Mouse (Mus musculus) midbrain, embryonic 11.5 days (tissue): ENCODE measurements around the gene Shmt1. TPM values are rescaled to one million over a fixed set of nuclear protein-coding genes. Genes with fewer than 3 reads are reported as not detected.

ENCODE experiments used
- ATAC-seq: fragments of 200-750 bp; cut with Nextera tagmentation; 2 replicates; pipeline ENCODE4 v1.8.0; 2017; ENCODE audit warnings: moderate TSS enrichment, moderate library complexity; ENCODE audit not compliant: low FRiP score
- DNase-seq: peaks from one replicate; pipeline ENCODE4 v3.0.0; 2015; ENCODE audit warnings: low spot score; ENCODE audit errors: missing footprints
- H3K27ac ChIP-seq: fragments of 300-500 bp; sonication (generic); 2 replicates; pipeline ENCODE4 v1.5.1; 2014; ENCODE audit warnings: low read depth, low read length
- H3K27me3 ChIP-seq: fragments of 300-500 bp; sonication (generic); 2 replicates; pipeline ENCODE4 v1.6.1; 2014; ENCODE audit warnings: mild to moderate bottlenecking, low read length, moderate library complexity, mixed read lengths; ENCODE audit not compliant: control insufficient read depth, insufficient read depth
- H3K36me3 ChIP-seq: fragments of 300-500 bp; sonication (generic); 2 replicates; pipeline ENCODE4 v1.6.1; 2014; ENCODE audit warnings: mild to moderate bottlenecking, low read length, moderate library complexity, mixed read lengths; ENCODE audit not compliant: control insufficient read depth, insufficient read depth
- H3K4me1 ChIP-seq: fragments of 300-500 bp; sonication (generic); 2 replicates; pipeline ENCODE4 v1.6.1; 2014; ENCODE audit warnings: low read length; ENCODE audit not compliant: control insufficient read depth, insufficient read depth
- H3K4me2 ChIP-seq: fragments of 300-500 bp; sonication (generic); 2 replicates; pipeline ENCODE4 v1.6.1; 2014; ENCODE audit warnings: mild to moderate bottlenecking, moderate library complexity
- H3K4me3 ChIP-seq: fragments of 300-500 bp; sonication (generic); 2 replicates; pipeline ENCODE4 v1.5.1; 2014; ENCODE audit warnings: low read depth, low read length
- H3K9ac ChIP-seq: fragments of 300-500 bp; sonication (generic); 2 replicates; pipeline ENCODE4 v1.6.1; 2014; ENCODE audit warnings: low read length
- H3K9me3 ChIP-seq: fragments of 300-500 bp; sonication (generic); 2 replicates; pipeline ENCODE4 v1.6.1; 2016; ENCODE audit warnings: low read length; ENCODE audit not compliant: control insufficient read depth
- WGBS: fragments of 180-500 bp; shearing (Covaris S2); extraction: QIAGEN DNeasy Blood & Tissue Kit; methylation state at CpG from one replicate; pipeline ENCODE4 v1.1.7; 2014; 5-methylcytosine and 5-hydroxymethylcytosine counted together
- polyA plus RNA-seq: library from polyadenylated mRNA; unstranded; fragments of >200 nt; fragmentation: Nextera tagmentation; extraction: Ambion mirVana; gene quantifications from 2 replicates; pipeline ENCODE4 v1.2.1, GENCODE M21; 2014

Shmt1 gene
- polyA plus RNA-seq, 1 experiment from 2014 or later: 46.2 TPM

DNA sequence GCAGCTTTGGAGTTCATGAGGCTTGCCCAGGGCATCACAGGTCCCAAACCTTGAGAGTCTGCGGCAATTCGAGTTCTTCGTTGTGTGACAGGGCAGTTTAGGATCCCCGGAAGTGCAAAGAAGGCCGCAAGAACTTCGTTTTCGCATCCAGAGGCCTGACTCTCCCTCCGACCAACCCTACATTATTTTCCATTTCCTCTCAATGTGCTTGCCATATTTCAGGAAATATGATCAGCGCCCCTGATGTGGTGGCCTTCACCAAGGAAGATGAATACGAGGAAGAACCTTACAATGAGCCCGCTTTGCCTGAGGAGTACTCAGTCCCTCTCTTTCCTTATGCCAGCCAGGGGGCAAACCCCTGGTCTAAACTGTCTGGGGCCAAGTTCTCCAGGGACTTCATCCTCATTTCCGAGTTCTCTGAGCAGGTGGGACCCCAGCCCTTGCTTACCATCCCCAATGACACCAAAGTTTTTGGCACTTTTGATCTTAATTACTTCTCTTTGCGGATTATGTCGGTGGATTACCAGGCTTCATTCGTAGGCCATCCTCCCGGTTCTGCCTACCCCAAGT is 33.6 kb downstream of the Shmt1 start:
- 28% methylated on average over 16 of the region's 16 CpGs for WGBS
- peaks cover 59% of the 10 kb centered on the region for H3K4me1 ChIP-seq

DNA sequence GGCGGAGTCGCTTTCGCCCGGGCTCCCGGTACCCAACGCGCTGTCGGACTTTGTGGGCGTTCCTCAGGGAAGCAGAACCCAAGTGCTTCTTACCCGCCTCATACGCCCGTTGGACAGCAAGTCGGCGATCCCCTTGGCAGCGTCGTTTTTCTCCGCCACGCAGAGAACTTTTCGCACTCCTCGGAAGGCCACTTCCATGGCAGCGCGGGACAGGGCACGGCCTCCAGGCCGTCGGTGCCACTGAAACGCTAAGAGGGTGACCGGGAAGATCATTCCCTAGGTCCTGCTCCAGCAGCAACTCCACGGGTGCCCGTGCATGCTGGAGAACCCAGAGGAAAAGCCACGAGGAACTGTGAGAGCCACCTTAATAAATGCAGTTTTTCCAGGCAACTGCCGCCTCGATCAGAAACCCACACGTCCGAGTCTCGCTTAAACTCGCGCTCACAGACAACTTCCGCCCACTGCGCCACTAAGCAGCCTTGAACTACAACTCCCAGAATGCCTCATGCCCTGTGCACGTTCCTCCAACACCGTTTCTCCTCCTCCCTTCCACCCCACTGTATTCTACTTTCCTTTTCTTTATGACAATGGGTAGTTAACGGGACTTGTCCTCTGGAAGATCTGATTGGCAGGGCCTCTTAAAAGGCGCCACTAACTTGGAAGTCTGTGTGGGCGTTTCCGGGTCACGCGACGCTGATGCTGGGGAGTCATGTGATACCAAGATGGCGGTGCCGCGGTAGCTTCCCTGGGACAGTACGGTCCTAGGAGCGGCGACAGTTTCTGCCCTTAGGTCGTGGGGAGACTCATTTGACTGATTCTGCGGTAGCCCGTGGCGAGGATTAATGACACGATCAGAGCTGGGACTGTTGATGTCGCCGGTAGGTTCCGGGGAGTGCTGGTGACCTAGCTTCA is 34.4 kb downstream of the Shmt1 start, which contains the start of the genes Top3a and Smcr8:
Gene Top3a (minus strand): TSS at position 537 of the 912 bp plus-strand sequence.
Gene Smcr8 (plus strand): TSS at position 696 of the 912 bp plus-strand sequence.
- ATAC-seq (peak; percentile 98), DNase-seq (peak; percentile 98)
- H3K36me3 ChIP-seq: no peaks in the 10 kb centered on the region
- H3K27ac ChIP-seq: peak within 1 kb of the TSS; percentile 59
- peaks cover 55% of the 10 kb centered on the region for H3K4me1 ChIP-seq
- H3K9ac ChIP-seq: peak within 1 kb of the TSS; percentile 83
- WGBS: under 1% methylated on average over 62 of the region's 62 CpGs
- no peaks in the 10 kb centered on the region for H3K9me3 ChIP-seq
- H3K4me2 ChIP-seq: peak within 1 kb of the TSS; percentile 79
- H3K27me3 ChIP-seq: no peaks in the 10 kb centered on the region
- H3K4me3 ChIP-seq: peak within 1 kb of the TSS; percentile 79

More for the DNA sequence above, 33.6 kb downstream of the Shmt1 start:
- Histone ChIP-seq H3K27ac (no peak overlapping the region; the same call in 1 of the 2 replicates), H3K9me3 (no peaks in the 10 kb centered on the region), H3K9ac (peak overlapping the region; percentile 83), H3K27me3 (no peaks in the 10 kb centered on the region), H3K4me2 (peak overlapping the region; percentile 79), H3K36me3 (peaks cover 3% of the 10 kb centered on the region; the same call in 1 of the 2 replicates), H3K4me3 (peak overlapping the region; percentile 79)
- DNase-seq (no peak), ATAC-seq (no peak)

DNA sequence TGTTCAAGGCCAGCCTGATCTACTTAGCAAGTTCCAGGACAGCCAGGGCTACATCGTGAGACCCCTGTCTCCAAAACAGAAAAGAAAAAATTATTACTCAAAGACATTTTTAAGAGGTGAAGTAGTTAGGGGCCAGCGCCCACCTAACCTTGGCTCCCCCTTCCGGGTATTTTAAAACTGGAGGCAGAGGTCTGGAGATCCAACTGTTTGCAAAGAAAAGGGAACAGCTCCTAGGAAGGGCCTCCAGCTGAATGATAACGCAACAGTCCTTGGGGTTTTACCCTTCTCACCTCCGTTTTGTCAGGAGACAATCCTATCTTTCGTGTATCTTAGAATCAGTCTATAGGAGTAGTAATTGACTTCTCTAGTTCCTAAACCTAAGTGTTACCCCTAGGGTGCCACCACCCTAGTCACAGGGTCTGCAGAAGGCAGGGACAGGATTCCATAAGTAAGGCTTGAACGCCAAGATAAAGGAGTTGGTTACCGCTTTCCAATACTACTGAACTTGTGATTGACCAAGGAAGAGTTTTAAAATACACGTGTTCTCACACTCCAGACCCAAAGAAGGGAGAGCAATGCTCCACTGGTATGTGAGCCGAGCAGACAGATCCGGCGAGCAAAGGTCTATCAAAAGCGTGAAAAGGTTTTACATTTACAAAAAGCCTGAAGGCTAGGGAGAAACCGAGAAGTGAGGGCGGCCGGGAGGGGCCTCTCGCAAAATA is 35.2 kb downstream of the Shmt1 start:
- ATAC-seq (no peak), DNase-seq (peak; percentile 85)
- Histone ChIP-seq H3K27me3 (no peaks in the 10 kb centered on the region), H3K27ac (no peak overlapping the region), H3K36me3 (no peaks in the 10 kb centered on the region), H3K4me2 (peak overlapping the region; percentile 79), H3K4me1 (peaks cover 48% of the 10 kb centered on the region), H3K4me3 (peak overlapping the region; percentile 79), H3K9ac (peak overlapping the region; percentile 83), H3K9me3 (no peaks in the 10 kb centered on the region)
- 6% methylated on average over 17 of the region's 17 CpGs for WGBS

DNA sequence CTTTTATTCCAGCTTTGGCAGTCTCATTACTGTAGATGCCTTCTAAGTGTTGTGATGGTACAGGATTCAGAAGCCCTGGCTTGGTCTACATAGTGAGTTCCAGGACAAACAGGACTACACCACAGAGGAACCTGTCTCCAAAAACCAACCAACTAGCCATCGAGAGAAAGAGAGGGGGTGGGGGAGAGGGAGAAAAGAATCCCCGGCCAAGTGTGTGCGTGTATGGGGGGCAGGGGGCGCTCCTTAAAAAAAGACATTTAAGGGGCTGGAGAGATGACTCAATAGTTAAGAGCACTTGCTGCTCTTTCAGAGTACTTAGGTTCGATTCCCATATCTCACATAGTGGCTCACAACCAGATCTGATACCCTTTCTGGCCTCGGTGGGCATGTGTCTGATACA is 35.9 kb downstream of the Shmt1 start:
- H3K9ac ChIP-seq: peak overlapping the region; percentile 21; the same call in 1 of the 2 replicates
- no peaks in the 10 kb centered on the region for H3K27me3 ChIP-seq
- H3K4me1 ChIP-seq: peaks cover 41% of the 10 kb centered on the region
- H3K9me3 ChIP-seq: no peaks in the 10 kb centered on the region
- WGBS: 60% methylated on average over 6 of the region's 6 CpGs
- peak overlapping the region; percentile 79 for H3K4me2 ChIP-seq
- H3K27ac ChIP-seq: no peak overlapping the region
- DNase-seq (no peak), ATAC-seq (no peak)
- no peaks in the 10 kb centered on the region for H3K36me3 ChIP-seq
- H3K4me3 ChIP-seq: peak overlapping the region; percentile 79; the same call in 1 of the 2 replicates

DNA sequence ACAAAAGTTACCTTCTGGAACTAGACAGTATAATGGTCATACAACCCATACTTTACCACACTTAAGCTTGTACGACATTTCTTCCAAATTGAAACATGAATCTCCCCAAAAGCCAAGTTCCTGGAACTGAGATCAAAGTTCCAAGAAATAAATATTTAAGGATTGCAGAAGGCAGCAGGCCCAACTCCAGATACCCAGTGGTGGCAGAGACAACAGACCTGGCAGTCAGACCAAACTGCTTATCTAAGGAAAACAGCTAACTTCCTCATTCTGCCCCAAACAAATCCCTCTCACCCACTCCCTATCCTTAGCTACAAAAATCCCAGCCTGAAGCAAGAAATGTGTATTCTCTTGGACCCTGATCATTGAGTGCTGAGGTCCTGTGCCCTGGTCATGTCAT is 36.7 kb downstream of the Shmt1 start:
- 82% methylated on average over 1 of the region's 1 CpGs for WGBS
- H3K4me3 ChIP-seq: no peak overlapping the region
- no peaks in the 10 kb centered on the region for H3K9me3 ChIP-seq
- H3K4me2 ChIP-seq: no peak overlapping the region
- DNase-seq (no peak), ATAC-seq (no peak)
- peaks cover 34% of the 10 kb centered on the region for H3K4me1 ChIP-seq
- H3K27ac ChIP-seq: no peak overlapping the region
- H3K9ac ChIP-seq: no peak overlapping the region; the same call in 1 of the 2 replicates
- H3K27me3 ChIP-seq: no peaks in the 10 kb centered on the region
- no peaks in the 10 kb centered on the region for H3K36me3 ChIP-seq

DNA sequence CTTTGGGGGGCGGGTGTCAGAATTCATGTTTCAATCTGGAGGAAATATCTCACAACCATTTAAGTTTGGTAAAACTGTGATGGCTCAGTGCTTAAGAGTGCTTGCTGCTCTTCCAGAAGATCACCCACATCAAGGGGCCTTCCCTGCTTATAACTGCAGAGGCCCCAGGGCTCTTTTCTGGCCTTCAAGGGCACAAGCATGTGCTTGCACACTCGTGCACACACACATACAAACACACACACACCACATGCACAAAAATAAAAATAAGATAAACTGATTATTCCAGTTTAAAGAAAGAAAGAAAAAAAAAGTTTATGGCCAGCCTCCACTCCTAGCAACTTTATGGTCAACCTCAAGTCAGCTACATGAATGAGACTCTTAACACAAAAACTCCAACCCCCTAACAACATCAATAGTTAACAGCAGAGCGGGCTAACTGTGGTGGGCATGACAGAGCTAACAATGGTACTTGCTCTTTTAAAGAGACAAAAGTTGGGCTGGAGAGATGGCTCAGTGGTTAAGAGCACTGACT is 37.3 kb downstream of the Shmt1 start:
- Histone ChIP-seq H3K9me3 (no peaks in the 10 kb centered on the region), H3K27me3 (no peaks in the 10 kb centered on the region), H3K36me3 (no peaks in the 10 kb centered on the region), H3K4me3 (no peak overlapping the region), H3K9ac (no peak overlapping the region), H3K27ac (no peak overlapping the region), H3K4me1 (peaks cover 29% of the 10 kb centered on the region), H3K4me2 (no peak overlapping the region)
- DNase-seq (no peak), ATAC-seq (no peak)
- 90% methylated on average over 3 of the region's 3 CpGs for WGBS

GRCm38 (mm10) chr11:60772161-60772560 is 39.4 kb downstream of the Shmt1 start:
- Histone ChIP-seq H3K27me3 (no peaks in the 10 kb centered on the region), H3K27ac (no peak overlapping the region), H3K4me1 (peaks cover 16% of the 10 kb centered on the region), H3K4me3 (no peak overlapping the region), H3K4me2 (no peak overlapping the region), H3K36me3 (no peaks in the 10 kb centered on the region), H3K9ac (no peak overlapping the region), H3K9me3 (no peaks in the 10 kb centered on the region)
- ATAC-seq (no peak), DNase-seq (no peak)
- WGBS: 84% methylated on average over 4 of the region's 4 CpGs

DNA sequence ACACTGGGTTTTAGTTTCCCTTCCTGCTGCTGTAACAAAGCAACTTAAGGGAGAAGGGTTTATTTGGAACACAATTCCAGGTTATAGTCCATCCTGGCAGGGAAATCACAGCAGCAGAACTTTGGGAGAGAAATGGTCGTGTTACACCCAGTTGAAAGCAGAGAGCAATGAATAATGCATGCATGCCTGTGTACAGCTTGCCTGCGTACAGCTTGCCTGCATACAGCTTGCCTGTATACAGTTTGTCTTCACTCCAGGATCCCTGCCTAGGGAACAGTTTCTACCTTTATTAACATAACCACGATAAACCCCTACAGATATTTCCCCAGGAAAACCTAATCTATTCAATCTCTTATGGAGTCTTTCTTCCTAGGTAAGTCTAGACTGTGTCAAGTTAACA is 40.7 kb downstream of the Shmt1 start:
- no peak overlapping the region for H3K4me2 ChIP-seq
- WGBS: 79% methylated on average over 3 of the region's 3 CpGs
- no peaks in the 10 kb centered on the region for H3K27me3 ChIP-seq
- H3K4me1 ChIP-seq: peaks cover 9% of the 10 kb centered on the region
- H3K9me3 ChIP-seq: no peaks in the 10 kb centered on the region
- no peak overlapping the region for H3K4me3 ChIP-seq
- ATAC-seq (no peak), DNase-seq (no peak)
- no peak overlapping the region for H3K27ac ChIP-seq
- no peak overlapping the region for H3K9ac ChIP-seq
- H3K36me3 ChIP-seq: no peaks in the 10 kb centered on the region
